Mouse (Mus musculus): ENCODE data around the gene Btbd9.

DNA sequence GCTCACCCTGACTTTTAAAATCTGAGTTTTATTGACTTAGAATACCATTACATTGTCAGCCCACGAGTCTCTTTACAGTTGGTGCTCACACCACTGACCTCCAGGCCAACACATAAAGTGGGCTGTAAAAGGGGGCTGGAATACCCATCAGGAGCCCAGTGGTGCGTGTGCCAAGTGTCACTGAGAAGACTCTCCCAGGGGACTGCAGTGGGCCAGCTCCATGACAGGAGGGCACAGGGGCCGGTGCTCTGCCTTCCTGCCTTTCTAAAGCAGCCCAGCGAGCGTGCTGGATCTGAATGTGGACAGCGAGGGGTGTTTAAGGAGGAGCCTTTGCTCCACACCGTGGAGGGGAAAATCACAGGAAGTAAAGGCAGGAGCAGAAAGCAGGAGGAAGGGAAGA, 322.4 kb downstream of the Btbd9 start:
- TF ChIP-seq CTCF (conservative IDR thresholded peaks at IDR 0.05; ENCODE audit: insufficient read depth, insufficient read length, low read depth, low read length) (no peak), POLR2A (IDR thresholded peaks at IDR 0.05; ENCODE audit: low read depth, low read length) (no peak)
